Mouse (Mus musculus): ENCODE data around the gene Ado. TPM values are rescaled to one million over a fixed set of nuclear protein-coding genes. Genes with fewer than 3 reads are reported as not detected.
A peak's percentile ranks its signal among the peaks of the same experiment; 100 is the strongest.

Gene Ado
- polyA plus RNA-seq (2014; fragmentation: Nextera tagmentation; extraction: Ambion mirVana), result 60.7 and 66.1 TPM in 2 replicates

DNA sequence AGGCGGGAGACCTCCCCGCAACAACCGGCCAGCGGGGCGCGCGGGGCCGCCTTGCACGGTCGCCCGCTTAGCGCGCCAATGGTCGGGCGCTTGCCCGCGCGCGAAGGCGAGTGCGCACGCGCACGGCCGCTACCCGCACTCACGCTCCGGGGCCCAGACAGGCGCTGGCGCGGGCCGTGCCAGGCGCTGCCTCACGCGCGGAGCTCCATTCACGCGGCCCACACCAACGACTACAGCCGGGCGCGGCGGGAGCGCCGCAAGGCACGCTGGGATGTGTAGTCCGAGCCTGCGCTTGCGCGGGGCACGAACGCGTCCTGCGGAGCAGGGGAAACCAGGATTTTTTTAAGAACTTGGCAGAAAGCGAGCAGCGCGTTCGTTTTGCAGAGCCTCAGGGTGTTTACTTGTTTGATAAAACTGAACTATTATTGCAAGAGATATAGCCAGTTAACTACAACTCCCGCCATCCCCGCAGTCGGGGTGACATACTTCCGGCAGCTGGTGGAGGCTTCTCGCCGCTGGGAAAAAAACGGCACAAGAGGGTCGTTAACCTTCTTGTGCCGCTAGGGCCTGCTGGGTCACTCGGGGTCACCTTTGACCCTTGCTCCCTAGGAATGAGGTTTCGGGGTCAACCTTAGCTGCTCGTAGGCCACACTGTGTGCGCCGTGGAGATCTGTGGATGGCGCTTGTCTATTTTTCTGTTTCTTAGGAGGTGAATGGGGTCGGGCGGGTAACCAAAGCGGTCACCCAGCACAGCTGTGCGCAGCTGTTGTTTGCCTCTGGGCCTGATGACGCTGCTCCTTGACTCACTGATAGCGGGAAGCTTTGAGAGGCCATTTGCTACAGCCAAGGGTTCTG, at the start of gene Ado:
Gene Ado (minus strand): TSS at position 79 of the 855 bp plus-strand sequence.
- Histone ChIP-seq H3K4me2 (ENCODE audit: low read depth, low read length) (peak within 1 kb of the TSS; percentile 96), H3K9me3 (ENCODE audit: control insufficient read depth, low read length) (no peaks in the 10 kb centered on the region), H3K4me1 (ENCODE audit: control insufficient read depth, insufficient read depth, low read length) (peaks cover 13% of the 10 kb centered on the region), H3K9ac (ENCODE audit: low read depth, low read length) (peak within 1 kb of the TSS; percentile 93), H3K27me3 (replicated peaks; ENCODE audit: control insufficient read depth, insufficient read depth, low read length) (no peaks in the 10 kb centered on the region), H3K36me3 (ENCODE audit: control insufficient read depth, insufficient read depth, low read length) (peaks cover 5% of the 10 kb centered on the region), H3K27ac (replicated peaks; ENCODE audit: low read depth, low read length) (peak within 1 kb of the TSS; percentile 92), H3K4me3 (ENCODE audit: low read depth, low read length) (peak within 1 kb of the TSS; percentile 89)
- peak; percentile 95 for DNase-seq (ENCODE audit: low spot score)
- WGBS, result under 1% methylated on average over 54 of the region's 79 CpGs
- peak; percentile 98 for ATAC-seq (ENCODE audit: low read depth)

DNA sequence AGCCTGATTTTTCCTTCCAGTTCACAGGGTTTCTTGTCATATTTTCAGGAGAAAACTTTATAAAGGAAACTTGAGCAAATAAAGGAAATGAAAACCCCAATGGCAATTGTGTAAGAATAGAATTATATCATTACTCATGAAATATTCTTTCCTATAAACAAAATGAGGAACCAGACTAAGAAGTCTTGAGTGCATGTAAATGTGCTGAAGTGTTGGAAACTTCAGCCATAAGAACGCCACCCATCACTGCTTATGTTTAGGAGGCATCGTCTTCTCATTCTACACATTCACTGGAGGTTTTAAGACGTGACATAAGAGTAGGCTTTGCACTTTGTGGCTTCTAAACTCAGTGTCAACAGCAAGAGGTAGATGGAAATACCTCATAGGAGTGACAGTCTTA, 46.5 kb upstream of the Ado start:
- Histone ChIP-seq H3K4me1 (ENCODE audit: control insufficient read depth, insufficient read depth, low read length) (no peaks in the 10 kb centered on the region), H3K27me3 (replicated peaks; ENCODE audit: control insufficient read depth, insufficient read depth, low read length) (no peaks in the 10 kb centered on the region), H3K36me3 (ENCODE audit: control insufficient read depth, insufficient read depth, low read length) (no peaks in the 10 kb centered on the region), H3K27ac (replicated peaks; ENCODE audit: low read depth, low read length) (no peak overlapping the region), H3K4me2 (ENCODE audit: low read depth, low read length) (no peak overlapping the region), H3K9me3 (ENCODE audit: control insufficient read depth, low read length) (no peaks in the 10 kb centered on the region), H3K9ac (ENCODE audit: low read depth, low read length) (no peak overlapping the region), H3K4me3 (ENCODE audit: low read depth, low read length) (no peak overlapping the region)
- WGBS, result 77% methylated on average over 3 of the region's 3 CpGs
- DNase-seq (ENCODE audit: low spot score) (no peak), ATAC-seq (ENCODE audit: low read depth) (no peak)

DNA sequence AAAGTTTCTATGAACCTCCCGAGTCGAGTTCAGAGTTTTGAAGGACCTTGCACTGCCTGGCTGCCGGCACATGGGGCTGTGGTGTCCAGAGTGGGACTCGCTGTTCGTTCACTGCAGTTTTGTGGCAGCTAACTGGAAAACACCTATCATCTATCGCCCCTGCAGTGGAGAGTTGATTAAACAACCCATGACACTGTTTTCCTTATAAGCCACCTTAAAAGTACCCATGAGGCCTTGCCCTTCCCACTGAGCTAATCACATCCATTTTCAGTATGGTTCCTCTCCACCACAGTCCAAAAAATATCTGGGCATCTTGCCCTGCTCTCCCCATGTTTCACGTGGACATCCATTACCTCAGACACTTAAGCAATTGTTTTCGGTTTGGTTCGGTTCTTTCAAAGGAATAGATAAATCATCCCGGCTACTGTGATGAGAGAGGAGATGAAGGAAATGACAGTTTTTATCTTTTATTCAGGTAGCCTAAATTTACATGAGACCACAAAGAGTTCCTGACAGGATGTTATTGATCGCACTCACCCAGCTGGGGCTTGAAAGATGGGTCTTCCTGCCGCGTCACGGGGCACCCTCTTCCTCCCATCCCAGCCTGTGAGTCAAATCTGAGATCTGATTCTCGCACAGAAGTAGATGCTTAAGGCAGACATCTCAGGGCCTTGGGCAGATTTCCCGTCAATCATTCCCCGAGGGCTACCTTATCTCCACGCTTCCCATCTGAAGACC, 37.3 kb upstream of the Ado start:
- no peaks in the 10 kb centered on the region for H3K36me3 ChIP-seq (ENCODE audit: control insufficient read depth, insufficient read depth, low read length)
- WGBS, result 81% methylated on average over 18 of the region's 18 CpGs

DNA sequence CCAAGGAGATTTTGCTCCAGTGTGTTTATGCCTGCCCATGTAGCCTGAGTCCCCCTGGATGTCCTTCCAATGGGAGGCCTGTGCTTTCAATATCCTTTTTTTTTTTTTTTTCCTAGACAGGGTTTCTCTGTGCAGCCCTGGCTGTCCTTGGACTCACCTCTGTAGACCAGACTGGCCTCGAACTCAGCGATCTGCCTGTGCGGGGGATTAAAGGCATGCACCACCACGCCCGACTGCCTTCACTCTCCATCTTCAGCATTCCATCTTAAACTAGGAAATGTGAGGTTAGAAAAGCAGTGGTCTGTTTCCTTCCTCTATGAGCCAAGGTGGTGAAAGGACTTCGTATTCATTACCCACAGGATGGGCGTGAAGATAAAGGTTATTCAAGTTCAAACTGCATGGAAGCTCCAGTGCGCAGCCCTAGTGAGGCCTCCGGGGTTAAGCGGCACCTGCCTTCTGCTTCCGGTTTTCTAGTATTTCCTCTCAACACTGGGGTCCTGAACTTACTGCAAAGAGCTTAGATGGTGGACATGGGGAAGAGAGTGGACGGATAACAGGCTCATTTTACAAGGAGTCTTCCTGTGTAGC, 33.0 kb upstream of the Ado start:
- ATAC-seq (ENCODE audit: low read depth), result no peak
- Histone ChIP-seq H3K4me3 (ENCODE audit: low read depth, low read length) (no peak overlapping the region), H3K4me1 (ENCODE audit: control insufficient read depth, insufficient read depth, low read length) (no peaks in the 10 kb centered on the region), H3K9ac (ENCODE audit: low read depth, low read length) (no peak overlapping the region), H3K27me3 (replicated peaks; ENCODE audit: control insufficient read depth, insufficient read depth, low read length) (no peaks in the 10 kb centered on the region), H3K36me3 (ENCODE audit: control insufficient read depth, insufficient read depth, low read length) (no peaks in the 10 kb centered on the region), H3K9me3 (ENCODE audit: control insufficient read depth, low read length) (no peaks in the 10 kb centered on the region), H3K27ac (replicated peaks; ENCODE audit: low read depth, low read length) (no peak overlapping the region), H3K4me2 (ENCODE audit: low read depth, low read length) (no peak overlapping the region)
- DNase-seq (ENCODE audit: low spot score), result no peak
- WGBS, result 80% methylated on average over 12 of the region's 12 CpGs

More for the DNA sequence above, 37.3 kb upstream of the Ado start:
- no peak overlapping the region for H3K9ac ChIP-seq (ENCODE audit: low read depth, low read length)
- no peak for DNase-seq (ENCODE audit: low spot score)
- H3K4me1 ChIP-seq (ENCODE audit: control insufficient read depth, insufficient read depth, low read length), result no peaks in the 10 kb centered on the region
- H3K4me2 ChIP-seq (ENCODE audit: low read depth, low read length), result no peak overlapping the region
- no peak for ATAC-seq (ENCODE audit: low read depth)
- no peak overlapping the region for H3K27ac ChIP-seq (replicated peaks; ENCODE audit: low read depth, low read length)
- no peaks in the 10 kb centered on the region for H3K27me3 ChIP-seq (replicated peaks; ENCODE audit: control insufficient read depth, insufficient read depth, low read length)
- no peaks in the 10 kb centered on the region for H3K9me3 ChIP-seq (ENCODE audit: control insufficient read depth, low read length)
- H3K4me3 ChIP-seq (ENCODE audit: low read depth, low read length), result no peak overlapping the region

DNA sequence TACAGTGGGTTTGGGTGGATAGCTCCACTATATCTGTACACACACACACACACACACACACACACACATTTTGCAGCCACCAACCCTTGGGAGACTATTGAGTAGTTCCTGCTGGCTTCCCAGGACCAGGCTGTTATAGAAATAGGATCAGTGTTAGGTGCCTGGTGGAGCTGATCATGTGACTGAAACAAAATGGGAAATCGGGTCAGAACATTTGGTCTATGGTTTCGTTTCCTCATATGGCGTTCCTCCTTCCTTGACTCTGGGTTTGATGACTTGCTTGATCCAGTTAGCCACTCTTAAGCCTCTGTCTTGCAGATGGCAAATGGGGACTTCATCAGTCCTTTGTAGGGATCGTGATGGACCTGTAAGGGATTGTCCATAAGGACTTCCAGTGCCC, 31.1 kb upstream of the Ado start:
- ATAC-seq (ENCODE audit: low read depth) (no peak), DNase-seq (ENCODE audit: low spot score) (no peak)
- Histone ChIP-seq H3K4me1 (ENCODE audit: control insufficient read depth, insufficient read depth, low read length) (no peaks in the 10 kb centered on the region), H3K9ac (ENCODE audit: low read depth, low read length) (no peak overlapping the region), H3K9me3 (ENCODE audit: control insufficient read depth, low read length) (no peaks in the 10 kb centered on the region), H3K36me3 (ENCODE audit: control insufficient read depth, insufficient read depth, low read length) (no peaks in the 10 kb centered on the region), H3K4me2 (ENCODE audit: low read depth, low read length) (no peak overlapping the region), H3K27me3 (replicated peaks; ENCODE audit: control insufficient read depth, insufficient read depth, low read length) (no peaks in the 10 kb centered on the region), H3K4me3 (ENCODE audit: low read depth, low read length) (no peak overlapping the region), H3K27ac (replicated peaks; ENCODE audit: low read depth, low read length) (no peak overlapping the region)
- WGBS, result 98% methylated on average over 4 of the region's 4 CpGs

DNA sequence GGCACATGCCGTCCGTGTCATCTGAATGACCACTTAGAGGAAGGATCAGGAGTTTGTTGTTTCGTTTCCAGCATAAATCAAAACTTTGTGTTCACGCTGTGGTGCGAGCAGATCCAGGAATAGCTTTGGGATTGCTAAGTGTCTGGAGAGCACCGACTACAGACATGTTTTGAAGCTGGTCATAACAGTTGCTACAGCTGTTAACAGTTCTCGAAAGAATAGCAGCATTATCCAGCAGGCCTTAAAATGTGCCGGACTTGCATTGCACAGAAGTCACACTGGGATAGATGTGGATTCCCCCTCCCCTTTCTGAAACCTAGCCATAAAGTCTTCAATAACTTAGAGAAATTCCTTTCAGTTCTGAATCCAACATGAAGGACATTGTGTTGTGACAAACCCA, 24.6 kb upstream of the Ado start:
- WGBS, result 48% methylated on average over 8 of the region's 8 CpGs
- H3K36me3 ChIP-seq (ENCODE audit: control insufficient read depth, insufficient read depth, low read length), result no peaks in the 10 kb centered on the region

DNA sequence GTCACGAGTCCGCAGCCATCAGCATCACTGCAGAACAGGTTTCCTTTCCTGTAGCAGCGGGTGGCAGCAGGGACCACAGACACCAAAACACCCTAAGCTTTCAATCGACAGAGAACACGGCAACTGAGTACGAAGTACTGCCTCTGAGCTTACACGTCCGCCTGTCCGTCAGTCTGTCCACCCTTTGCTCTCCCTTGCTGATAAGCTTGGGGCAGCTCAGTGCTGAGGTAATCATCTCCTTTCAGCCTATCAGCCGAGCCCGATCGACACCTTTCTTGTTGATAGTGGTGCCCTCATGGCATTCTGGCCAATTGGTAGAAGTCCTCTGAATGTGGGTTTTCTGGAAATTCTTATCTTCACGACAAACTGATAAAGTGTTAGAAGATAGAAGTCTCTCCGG, 22.7 kb upstream of the Ado start:
- H3K9ac ChIP-seq (ENCODE audit: low read depth, low read length), result no peak overlapping the region
- H3K4me1 ChIP-seq (ENCODE audit: control insufficient read depth, insufficient read depth, low read length), result no peaks in the 10 kb centered on the region
- H3K27ac ChIP-seq (replicated peaks; ENCODE audit: low read depth, low read length), result no peak overlapping the region
- H3K9me3 ChIP-seq (ENCODE audit: control insufficient read depth, low read length), result no peaks in the 10 kb centered on the region
- WGBS, result 87% methylated on average over 14 of the region's 14 CpGs
- H3K4me3 ChIP-seq (ENCODE audit: low read depth, low read length), result no peak overlapping the region
- H3K36me3 ChIP-seq (ENCODE audit: control insufficient read depth, insufficient read depth, low read length), result no peaks in the 10 kb centered on the region
- no peak overlapping the region for H3K4me2 ChIP-seq (ENCODE audit: low read depth, low read length)
- ATAC-seq (ENCODE audit: low read depth) (no peak), DNase-seq (ENCODE audit: low spot score) (no peak)
- no peaks in the 10 kb centered on the region for H3K27me3 ChIP-seq (replicated peaks; ENCODE audit: control insufficient read depth, insufficient read depth, low read length)

More for the DNA sequence above, 24.6 kb upstream of the Ado start:
- Histone ChIP-seq H3K4me3 (ENCODE audit: low read depth, low read length) (no peak overlapping the region), H3K27ac (replicated peaks; ENCODE audit: low read depth, low read length) (0 out of 2 replicates have a peak overlapping the region, but pooled peaks have one; percentile 5), H3K4me1 (ENCODE audit: control insufficient read depth, insufficient read depth, low read length) (no peaks in the 10 kb centered on the region), H3K9me3 (ENCODE audit: control insufficient read depth, low read length) (no peaks in the 10 kb centered on the region), H3K4me2 (ENCODE audit: low read depth, low read length) (no peak overlapping the region), H3K9ac (ENCODE audit: low read depth, low read length) (no peak overlapping the region), H3K27me3 (replicated peaks; ENCODE audit: control insufficient read depth, insufficient read depth, low read length) (no peaks in the 10 kb centered on the region)
- peak; percentile 55 for DNase-seq (ENCODE audit: low spot score)
- no peak for ATAC-seq (ENCODE audit: low read depth)

DNA sequence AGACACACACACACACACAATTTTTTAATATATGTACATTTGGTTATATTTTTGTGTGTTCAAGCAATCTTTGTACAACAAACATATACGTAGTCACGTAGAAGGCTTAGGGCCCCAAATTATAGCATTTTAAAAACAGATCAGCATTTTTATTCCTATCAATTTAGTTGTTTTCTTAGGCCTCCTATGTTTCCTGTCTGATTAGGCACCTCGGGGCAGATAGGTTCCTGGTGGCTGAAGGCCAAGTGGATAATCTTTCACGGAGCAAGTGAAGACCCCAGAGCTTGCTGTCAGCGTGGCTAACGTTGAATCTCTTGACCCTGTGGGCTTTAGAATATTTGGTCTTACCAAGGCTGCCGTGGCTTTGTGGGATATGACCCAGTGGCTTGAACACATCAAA, 20.8 kb upstream of the Ado start:
- Histone ChIP-seq H3K9ac (ENCODE audit: low read depth, low read length) (no peak overlapping the region), H3K4me2 (ENCODE audit: low read depth, low read length) (no peak overlapping the region), H3K36me3 (ENCODE audit: control insufficient read depth, insufficient read depth, low read length) (no peaks in the 10 kb centered on the region), H3K27ac (replicated peaks; ENCODE audit: low read depth, low read length) (no peak overlapping the region), H3K4me1 (ENCODE audit: control insufficient read depth, insufficient read depth, low read length) (no peaks in the 10 kb centered on the region), H3K4me3 (ENCODE audit: low read depth, low read length) (no peak overlapping the region), H3K9me3 (ENCODE audit: control insufficient read depth, low read length) (no peaks in the 10 kb centered on the region), H3K27me3 (replicated peaks; ENCODE audit: control insufficient read depth, insufficient read depth, low read length) (no peaks in the 10 kb centered on the region)
- ATAC-seq (ENCODE audit: low read depth) (no peak), DNase-seq (ENCODE audit: low spot score) (no peak)
- WGBS, result 58% methylated on average over 7 of the region's 7 CpGs

Measured in embryonic facial prominence, embryonic 14.5 days (tissue).